8 mouse cellular contexts compared by ENCODE assay signal in the genomic region with DNA sequence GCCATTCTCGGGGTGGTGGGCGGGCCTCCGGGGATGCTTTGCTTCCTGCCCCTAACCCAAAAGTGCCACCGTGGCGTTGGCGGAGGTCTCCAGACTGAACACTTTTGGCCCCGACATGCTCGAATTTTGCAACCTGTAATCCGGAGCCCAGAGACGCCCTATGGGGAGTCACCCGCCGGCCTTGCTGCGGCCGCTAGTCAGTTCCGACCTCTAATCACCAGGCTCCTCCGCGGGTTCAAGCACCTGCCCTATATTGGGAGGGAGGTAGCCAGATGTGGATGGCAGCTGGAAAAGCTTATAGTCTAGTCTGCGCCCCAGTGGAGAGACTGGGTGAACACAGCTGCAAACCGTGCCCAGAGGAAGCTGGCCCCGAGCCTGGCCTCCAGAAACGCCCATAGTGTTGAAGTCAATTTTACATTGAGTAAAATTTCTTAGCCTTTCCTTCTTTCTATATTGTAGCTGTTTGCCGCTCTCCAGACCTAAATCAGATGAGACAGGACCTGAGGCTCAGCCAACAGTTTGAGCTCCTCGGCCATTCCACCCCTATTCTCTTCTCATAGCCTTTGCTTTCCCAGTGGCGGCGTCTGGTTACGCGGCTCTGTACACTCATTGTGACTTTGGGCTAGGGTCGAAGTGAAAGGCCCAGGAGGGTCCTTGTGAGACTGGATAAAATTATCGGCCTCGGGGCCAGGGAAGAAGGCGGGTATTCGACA. TPM values are rescaled to one million over a fixed set of nuclear protein-coding genes. Genes with fewer than 3 reads are reported as not detected.
DNase-seq lines count a peak whose midpoint lies in the region; ATAC-seq and TF ChIP-seq lines count a peak whose summit lies in the region.

No protein-coding gene starts in this region.

- no peak overlapping the region for H3K27ac ChIP-seq in ES-E14 (ENCODE audit: insufficient read depth, low read depth, low read length, poor library complexity, severe bottlenecking)
- H3K27ac ChIP-seq in forebrain, embryonic 13.5 days = no peak overlapping the region
- H3K27ac ChIP-seq in intestine, embryonic 16.5 days (ENCODE audit: low read length) = peak overlapping the region; percentile 48
- H3K27ac ChIP-seq in midbrain, embryonic 16.5 days (ENCODE audit: low read length) = peak overlapping the region; percentile 92

- peak; percentile 53; the same call in 1 of the 2 replicates for ATAC-seq in forebrain, embryonic 13.5 days
- peak; percentile 51 for ATAC-seq in intestine, embryonic 16.5 days
- ATAC-seq in midbrain, embryonic 16.5 days = peak; percentile 40

- in situ Hi-C loops in ES-E14 (cut with MboI; ENCODE audit: low sequenced_read_pairs in 2 of 2, unreplicated experiment in 2 of 2) = no loop called here

- peaks cover 74% of the 10 kb centered on the region for H3K27me3 ChIP-seq in forebrain, embryonic 13.5 days
- H3K27me3 ChIP-seq in intestine, embryonic 16.5 days (replicated peaks; ENCODE audit: control insufficient read depth, insufficient read depth, low read length) = peaks cover 48% of the 10 kb centered on the region
- peaks cover 42% of the 10 kb centered on the region for H3K27me3 ChIP-seq in midbrain, embryonic 16.5 days (ENCODE audit: control insufficient read depth, insufficient read depth, low read depth, low read length)

- H3K4me3 ChIP-seq in ES-E14 (ENCODE audit: insufficient read depth in 1 of 2, low read depth in 1 of 2, low read length in 2 of 2, poor library complexity in 1 of 2, severe bottlenecking in 1 of 2) = peak overlapping the region; percentile 48 to 72
- H3K4me3 ChIP-seq in forebrain, embryonic 13.5 days = peak overlapping the region; percentile 62
- H3K4me3 ChIP-seq in intestine, embryonic 16.5 days (ENCODE audit: low read length) = peak overlapping the region; percentile 76
- H3K4me3 ChIP-seq in midbrain, embryonic 16.5 days (ENCODE audit: low read depth, low read length) = peak overlapping the region; percentile 73

- under 1% methylated on average over 32 of the region's 32 CpGs for WGBS in forebrain, embryonic 13.5 days
- WGBS in intestine, embryonic 16.5 days = 2% methylated on average over 32 of the region's 32 CpGs
- 1% methylated on average over 32 of the region's 32 CpGs for WGBS in midbrain, embryonic 16.5 days

- H3K36me3 ChIP-seq in ES-E14 (ENCODE audit: control insufficient read depth, insufficient read depth, low read length, poor library complexity, severe bottlenecking) = no peaks in the 10 kb centered on the region
- H3K36me3 ChIP-seq in forebrain, embryonic 13.5 days (ENCODE audit: poor library complexity, severe bottlenecking) = no peaks in the 10 kb centered on the region
- H3K36me3 ChIP-seq in intestine, embryonic 16.5 days (ENCODE audit: control insufficient read depth, insufficient read depth, low read length) = no peaks in the 10 kb centered on the region
- H3K36me3 ChIP-seq in midbrain, embryonic 16.5 days (ENCODE audit: control insufficient read depth, insufficient read depth, low read length) = no peaks in the 10 kb centered on the region

- intact Hi-C loops in heart, postnatal 25 days (cut with DNase I) = loop anchor here (2.0 to 5.0 kb wide), 2 partner anchors 17 to 82 kb away; no protein-coding TSS in a partner anchor

- H3K9me3 ChIP-seq in ES-E14 (ENCODE audit: control insufficient read depth, insufficient read depth, low read depth, low read length) = no peaks in the 10 kb centered on the region
- no peaks in the 10 kb centered on the region for H3K9me3 ChIP-seq in forebrain, embryonic 13.5 days (replicated peaks)
- no peaks in the 10 kb centered on the region for H3K9me3 ChIP-seq in intestine, embryonic 16.5 days (ENCODE audit: control insufficient read depth, low read length)
- no peaks in the 10 kb centered on the region for H3K9me3 ChIP-seq in midbrain, embryonic 16.5 days (replicated peaks; ENCODE audit: control insufficient read depth, low read length, poor library complexity, severe bottlenecking)

- peaks cover 0 to 2% of the 10 kb centered on the region in 2 experiments; a peak in 1 of 4 replicates for H3K4me1 ChIP-seq in ES-E14 (ENCODE audit: control insufficient read depth in 2 of 2, insufficient read depth in 2 of 2, low read length in 2 of 2, poor library complexity in 1 of 2)
- H3K4me1 ChIP-seq in forebrain, embryonic 13.5 days = peaks cover 40% of the 10 kb centered on the region
- H3K4me1 ChIP-seq in intestine, embryonic 16.5 days (ENCODE audit: control insufficient read depth, insufficient read depth, low read length) = peaks cover 38% of the 10 kb centered on the region
- peaks cover 29% of the 10 kb centered on the region for H3K4me1 ChIP-seq in midbrain, embryonic 16.5 days (ENCODE audit: control insufficient read depth, insufficient read depth, low read length)

- peak overlapping the region; percentile 11; the same call in 1 of the 2 replicates for H3K9ac ChIP-seq in ES-E14 (ENCODE audit: insufficient read depth, low read depth, low read length, poor library complexity, severe bottlenecking)
- peak overlapping the region; percentile 77 for H3K9ac ChIP-seq in forebrain, embryonic 13.5 days
- H3K9ac ChIP-seq in intestine, embryonic 16.5 days (ENCODE audit: low read depth, low read length) = peak overlapping the region; percentile 92
- peak overlapping the region; percentile 87 for H3K9ac ChIP-seq in midbrain, embryonic 16.5 days (ENCODE audit: low read depth, low read length)

- peak overlapping the region; percentile 99 for H3K4me2 ChIP-seq in forebrain, embryonic 13.5 days
- peak overlapping the region; percentile 97 for H3K4me2 ChIP-seq in intestine, embryonic 16.5 days (ENCODE audit: low read depth, low read length)
- peak overlapping the region; percentile 95 for H3K4me2 ChIP-seq in midbrain, embryonic 16.5 days (ENCODE audit: low read length)

- DNase-seq in heart, adult 18-20 months = peak; percentile 47 to 60
- no peak for DNase-seq in heart, postnatal 25 days (ENCODE audit: low spot score)
- no peak for DNase-seq in ES-E14 (ENCODE audit: low read depth, low spot score)
- no peak for DNase-seq in c-Kit-positive CD71-positive TER-119-positive erythroid progenitor cells, embryonic 14.5 days (ENCODE audit: low spot score)
- no peak for DNase-seq in right cerebral cortex, postnatal 25 days

TF ChIP-seq in ES-E14, 5 proteins besides CTCF, POLR2A, EP300 and RAD21:
- TF ChIP-seq ZNF384 (IDR thresholded peaks at IDR 0.05; ENCODE audit: low read depth, low read length) (no peak), ZC3H11A (IDR thresholded peaks at IDR 0.05; ENCODE audit: borderline replicate concordance, low read depth, low read length) (no peak), CHD2 (IDR thresholded peaks at IDR 0.05; ENCODE audit: low read depth, low read length) (no peak), MAFK (IDR thresholded peaks at IDR 0.05; ENCODE audit: insufficient read depth, low read depth, low read length) (no peak)

RNA-seq across cellular contexts. Expression of a gene that starts 0.4 kb away (rescaled TPM):
- total RNA-seq in heart, adult 18-20 months (2021) = 1 to 10 TPM; 3.3 to 4.1 TPM
- total RNA-seq in heart, postnatal 25 days (2021) = 1 to 10 TPM; 3.8 to 5.2 TPM
- total RNA-seq in ES-E14 (2012; rRNA removed) = 0.63 and 1.2 TPM in 2 replicates
- 0.46 and 0.76 TPM in 2 replicates for polyA plus RNA-seq in forebrain, embryonic 13.5 days (2015; fragmentation: Nextera tagmentation; extraction: Ambion mirVana)
- polyA plus RNA-seq in intestine, embryonic 16.5 days (2015; fragmentation: Nextera tagmentation; extraction: Ambion mirVana) = 2.0 and 2.1 TPM in 2 replicates
- polyA plus RNA-seq in midbrain, embryonic 16.5 days (2015; fragmentation: Nextera tagmentation; extraction: Ambion mirVana) = 1.3 and 1.9 TPM in 2 replicates

RNA-seq across cellular contexts. Expression of a gene that starts 28.2 kb away (rescaled TPM):
- total RNA-seq in heart, adult 18-20 months (2021) = 1 to 10 TPM; 7.8 to 8.9 TPM
- 10 to 100 TPM; 10.7 to 13.9 TPM for total RNA-seq in heart, postnatal 25 days (2021)
- total RNA-seq in ES-E14 (2012; rRNA removed) = 4.0 and 7.1 TPM in 2 replicates
- polyA plus RNA-seq in forebrain, embryonic 13.5 days (2015; fragmentation: Nextera tagmentation; extraction: Ambion mirVana) = 38.8 and 42.2 TPM in 2 replicates
- polyA plus RNA-seq in intestine, embryonic 16.5 days (2015; fragmentation: Nextera tagmentation; extraction: Ambion mirVana) = 16.5 and 18.2 TPM in 2 replicates
- polyA plus RNA-seq in midbrain, embryonic 16.5 days (2015; fragmentation: Nextera tagmentation; extraction: Ambion mirVana) = 95.9 and 101 TPM in 2 replicates

RNA-seq across cellular contexts. Expression of a gene that starts 30.0 kb away (rescaled TPM):
- not detected for total RNA-seq in heart, adult 18-20 months (2021)
- total RNA-seq in heart, postnatal 25 days (2021) = under 1 TPM in 1 of 2 experiments, not detected in 1; 0.16 TPM
- total RNA-seq in ES-E14 (2012; rRNA removed) = 0.45 and 1.5 TPM in 2 replicates
- polyA plus RNA-seq in forebrain, embryonic 13.5 days (2015; fragmentation: Nextera tagmentation; extraction: Ambion mirVana) = 0.92 and 1.5 TPM in 2 replicates
- 0.43 and 0.49 TPM in 2 replicates for polyA plus RNA-seq in intestine, embryonic 16.5 days (2015; fragmentation: Nextera tagmentation; extraction: Ambion mirVana)
- 2.9 and 3.9 TPM in 2 replicates for polyA plus RNA-seq in midbrain, embryonic 16.5 days (2015; fragmentation: Nextera tagmentation; extraction: Ambion mirVana)

Comparison
In these comparisons a context has a peak if more than half of its experiments do, and no peak if none do; other contexts are left out.
1. DNase-seq: peak in heart, adult 18-20 months (2 of 2); none in heart, postnatal 25 days (single experiment), ES-E14 (single experiment), c-Kit-positive CD71-positive TER-119-positive erythroid progenitor cells, embryonic 14.5 days (single experiment) and right cerebral cortex, postnatal 25 days (single experiment).
2. H3K27ac ChIP-seq: peak in intestine, embryonic 16.5 days (single experiment) and midbrain, embryonic 16.5 days (single experiment); none in ES-E14 (single experiment) and forebrain, embryonic 13.5 days (single experiment).
3. H3K9ac ChIP-seq: peak in every context shown above with its lines; median percentile 92 in intestine, embryonic 16.5 days; 87 in midbrain, embryonic 16.5 days; 77 in forebrain, embryonic 13.5 days; 11 in ES-E14.
4. Peak in every context shown above with its lines, with median percentiles within 50 percentile points of each other: H3K4me3 ChIP-seq, ATAC-seq and H3K4me2 ChIP-seq.